In genomic region chr9:32550541-32550940, GRCm38 (mm10) we compare ENCODE assay signal across 10 mouse cellular contexts. TPM values are rescaled to one million over a fixed set of nuclear protein-coding genes. Genes with fewer than 3 reads are reported as not detected.
DNase-seq lines count a peak whose midpoint lies in the region; ATAC-seq and TF ChIP-seq lines count a peak whose summit lies in the region.
"Had no signal": no experiment of that assay in that cellular context is flagged by ENCODE, and none has a peak within 500 bp of the region (broad histone marks: within the 10 kb centered on the region; RNA-seq: fewer than 3 reads in every experiment).

No protein-coding gene starts in this region.

- H3K4me3 ChIP-seq in heart, embryonic 13.5 days, result no peak overlapping the region
- H3K4me3 ChIP-seq in lung, embryonic 16.5 days (ENCODE audit: low read length), result no peak overlapping the region
- H3K4me3 ChIP-seq in lung, adult 2 months (replicated peaks; ENCODE audit: extremely low read depth, low read depth, low read length), result no peak overlapping the region
- peak overlapping the region; percentile 92; the same call in 1 of the 2 replicates for H3K4me3 ChIP-seq in embryonic facial prominence, embryonic 10.5 days
- no peak overlapping the region for H3K4me3 ChIP-seq in limb, embryonic 14.5 days (replicated peaks; ENCODE audit: low read length)
- H3K4me3 ChIP-seq: heart, embryonic 15.5 days had no signal

- intact Hi-C loops in heart, postnatal 14 days (cut with DNase I), result no loop called here

- no peak for DNase-seq in heart, postnatal 14 days
- no peak for DNase-seq in lung, adult 2 months
- DNase-seq in embryonic facial prominence, embryonic 10.5 days (ENCODE audit: low spot score), result peak; percentile 86
- no peak for DNase-seq in limb, embryonic 14.5 days (ENCODE audit: low spot score)
- no peak for DNase-seq in testis, postnatal 10 days (ENCODE audit: low spot score)
- DNase-seq: cerebellum, adult 9-10 months; kidney, adult 9 months had no signal

- TF ChIP-seq CTCF in lung, adult 2 months (IDR thresholded peaks at IDR 0.05; ENCODE audit: insufficient read depth, low read length), result no peak

- TF ChIP-seq POLR2A in lung, adult 2 months (IDR thresholded peaks at IDR 0.05; ENCODE audit: borderline replicate concordance, extremely low read depth, low read depth, low read length), result no peak
- no peak for TF ChIP-seq POLR2A in limb, embryonic 14.5 days (IDR thresholded peaks at IDR 0.05; ENCODE audit: borderline replicate concordance, extremely low read depth, insufficient read depth, insufficient read length)

- peaks cover 23% of the 10 kb centered on the region for H3K4me1 ChIP-seq in heart, embryonic 13.5 days
- peaks cover 19% of the 10 kb centered on the region for H3K4me1 ChIP-seq in lung, embryonic 16.5 days (replicated peaks; ENCODE audit: control insufficient read depth, insufficient read depth, low read length)
- H3K4me1 ChIP-seq in lung, adult 2 months (ENCODE audit: control insufficient read depth, insufficient read depth, low read length), result peaks cover 3% of the 10 kb centered on the region
- H3K4me1 ChIP-seq in embryonic facial prominence, embryonic 10.5 days, result peaks cover 70% of the 10 kb centered on the region
- H3K4me1 ChIP-seq in limb, embryonic 14.5 days (ENCODE audit: control insufficient read depth, insufficient read depth, low read length), result peaks cover 53% of the 10 kb centered on the region

- no peak overlapping the region for H3K9ac ChIP-seq in heart, embryonic 13.5 days
- H3K9ac ChIP-seq in lung, embryonic 16.5 days (ENCODE audit: low read length), result no peak overlapping the region
- no peak overlapping the region for H3K9ac ChIP-seq in limb, embryonic 14.5 days (ENCODE audit: low read depth, low read length, severe bottlenecking)
- H3K9ac ChIP-seq: heart, embryonic 15.5 days had no signal

- no peaks in the 10 kb centered on the region for H3K9me3 ChIP-seq in heart, embryonic 13.5 days
- H3K9me3 ChIP-seq in lung, embryonic 16.5 days (ENCODE audit: control insufficient read depth, low read length), result no peaks in the 10 kb centered on the region
- H3K9me3 ChIP-seq in embryonic facial prominence, embryonic 10.5 days, result no peaks in the 10 kb centered on the region
- H3K9me3 ChIP-seq in limb, embryonic 14.5 days (ENCODE audit: control insufficient read depth, low read length), result no peaks in the 10 kb centered on the region
- H3K9me3 ChIP-seq: heart, embryonic 15.5 days had no signal

- no peak for ATAC-seq in heart, embryonic 13.5 days (ENCODE audit: extremely low read depth, insufficient number of reproducible peaks, low FRiP score, low TSS enrichment)
- ATAC-seq in lung, embryonic 16.5 days (ENCODE audit: low read depth), result peak; percentile 61; the same call in 1 of the 2 replicates
- no peak for ATAC-seq in limb, embryonic 14.5 days (ENCODE audit: low FRiP score, low read depth)

- WGBS in heart, embryonic 13.5 days, result 7% methylated on average over 10 of the region's 10 CpGs
- 10% methylated on average over 10 of the region's 10 CpGs for WGBS in lung, embryonic 16.5 days
- 42% methylated on average over 10 of the region's 10 CpGs for WGBS in lung, adult 2 months
- WGBS in embryonic facial prominence, embryonic 10.5 days, result 3% methylated on average over 10 of the region's 10 CpGs
- WGBS in limb, embryonic 14.5 days, result 4% methylated on average over 10 of the region's 10 CpGs

- no peak overlapping the region for H3K27ac ChIP-seq in heart, embryonic 13.5 days (replicated peaks)
- H3K27ac ChIP-seq in lung, embryonic 16.5 days (ENCODE audit: low read length), result peak overlapping the region; percentile 55; the same call in 1 of the 2 replicates
- peak overlapping the region; percentile 97 for H3K27ac ChIP-seq in embryonic facial prominence, embryonic 10.5 days (replicated peaks)
- H3K27ac ChIP-seq in limb, embryonic 14.5 days (replicated peaks; ENCODE audit: low read depth, low read length), result peak overlapping the region; percentile 48; the same call in 1 of the 2 replicates
- H3K27ac ChIP-seq: heart, embryonic 15.5 days had no signal

- peak overlapping the region; percentile 12; the same call in 1 of the 2 replicates for H3K4me2 ChIP-seq in heart, embryonic 13.5 days
- H3K4me2 ChIP-seq in lung, embryonic 16.5 days (ENCODE audit: low read depth, low read length), result peak overlapping the region; percentile 16
- no peak overlapping the region; the same call in 1 of the 2 replicates for H3K4me2 ChIP-seq in limb, embryonic 14.5 days (replicated peaks; ENCODE audit: low read depth, low read length, severe bottlenecking)
- H3K4me2 ChIP-seq: heart, embryonic 15.5 days had no signal

- H3K27me3 ChIP-seq in heart, embryonic 13.5 days (replicated peaks), result peaks cover 33% of the 10 kb centered on the region
- H3K27me3 ChIP-seq in lung, embryonic 16.5 days (ENCODE audit: control insufficient read depth, insufficient read depth, low read depth, low read length), result peaks cover 5% of the 10 kb centered on the region; the same call in 1 of the 2 replicates
- H3K27me3 ChIP-seq in embryonic facial prominence, embryonic 10.5 days (replicated peaks; ENCODE audit: low read depth, poor library complexity, severe bottlenecking), result peaks cover 58% of the 10 kb centered on the region
- H3K27me3 ChIP-seq in limb, embryonic 14.5 days (ENCODE audit: control insufficient read depth, insufficient read depth, low read length), result 0 out of 2 replicates have a peak, but pooled peaks cover 3% of the 10 kb centered on the region

- H3K36me3 ChIP-seq in heart, embryonic 13.5 days, result no peaks in the 10 kb centered on the region
- no peaks in the 10 kb centered on the region for H3K36me3 ChIP-seq in lung, embryonic 16.5 days (ENCODE audit: control insufficient read depth, insufficient read depth, low read length)
- H3K36me3 ChIP-seq in embryonic facial prominence, embryonic 10.5 days (replicated peaks), result no peaks in the 10 kb centered on the region
- H3K36me3 ChIP-seq in limb, embryonic 14.5 days (ENCODE audit: control insufficient read depth, insufficient read depth, low read length), result no peaks in the 10 kb centered on the region
- H3K36me3 ChIP-seq: heart, embryonic 15.5 days had no signal

RNA-seq across cellular contexts. Expression of gene Fli1, which starts 7.9 kb away (rescaled TPM):
- 18.3 and 18.6 TPM in 2 replicates for polyA plus RNA-seq in heart, embryonic 13.5 days (2015; fragmentation: Nextera tagmentation; extraction: Ambion mirVana)
- total RNA-seq in heart, postnatal 14 days (2021), result 10 to 100 TPM; 37.0 to 41.0 TPM
- 32.8 and 34.9 TPM in 2 replicates for polyA plus RNA-seq in lung, embryonic 16.5 days (2015; fragmentation: Nextera tagmentation; extraction: Ambion mirVana)
- 12.9 and 14.1 TPM in 2 replicates for polyA plus RNA-seq in lung, adult 2 months (2012; rRNA removed)
- polyA plus RNA-seq in embryonic facial prominence, embryonic 10.5 days (2016; fragmentation: Nextera tagmentation; extraction: Ambion mirVana), result 54.8 and 56.7 TPM in 2 replicates
- polyA plus RNA-seq in limb, embryonic 14.5 days (2012; rRNA removed), result 10.1 and 11.5 TPM in 2 replicates
- 22.2 and 25.7 TPM in 2 replicates for polyA plus RNA-seq in limb, embryonic 14.5 days (2014; fragmentation: Nextera tagmentation; extraction: Ambion mirVana)
